Mouse (Mus musculus) cerebellum, postnatal 4 days (tissue): ENCODE measurements at regions not wholly inside any gene's neighbourhood (a gene's known extent, or its start where the extent isn't known, plus 50 kb on each side); places are given as distances from the start of the nearest gene placed in this dataset.
"Not testable (repeated sequence)": the region's sequence is repeated elsewhere in the genome, so short reads cannot be mapped to it uniquely, and the experiment has no call there.

Experiments
- DNase-seq, 2 experiments: peaks; one replicate each; pipeline ENCODE4 v3.0.0; 2022; ENCODE audit warnings: low spot score in 2 of 2, mixed read lengths in 1 of 2

GRCm38 (mm10) chr3:153144217-153144616, 162.2 kb upstream of the St6galnac5 start:
- peak in 1 of 2 experiments; percentile 35 for DNase-seq

- DNase-seq, result no peak
These were observed 158.9 kb upstream of the St6galnac5 start for GRCm38 (mm10) chr3:153140985-153141384.

GRCm38 (mm10) chr3:153125335-153125734, 143.3 kb upstream of the St6galnac5 start:
- DNase-seq, result no peak

GRCm38 (mm10) chr3:153121934-153122333, 139.9 kb upstream of the St6galnac5 start:
- no peak for DNase-seq

GRCm38 (mm10) chr3:153119142-153119541, 137.1 kb upstream of the St6galnac5 start:
- DNase-seq, result no peak

GRCm38 (mm10) chr3:153118643-153119042, 136.6 kb upstream of the St6galnac5 start:
- DNase-seq, result no peak

- no peak for DNase-seq
These were observed 123.5 kb upstream of the St6galnac5 start for GRCm38 (mm10) chr3:153105591-153105990.

- not testable (repeated sequence) for DNase-seq
These were observed 108.5 kb upstream of the St6galnac5 start for GRCm38 (mm10) chr3:153090572-153090971.

- peak; percentile 24 to 69 for DNase-seq
These were observed 103.2 kb upstream of the St6galnac5 start for GRCm38 (mm10) chr3:153085096-153085788.

GRCm38 (mm10) chr3:153084226-153085095, 102.4 kb upstream of the St6galnac5 start:
- peak; percentile 43 to 79 for DNase-seq

- DNase-seq, result no peak
These were observed 98.3 kb upstream of the St6galnac5 start for GRCm38 (mm10) chr3:153080371-153080770.

GRCm38 (mm10) chr3:153077846-153078703, 96.0 kb upstream of the St6galnac5 start:
- DNase-seq, result peak in 1 of 2 experiments; percentile 28

GRCm38 (mm10) chr3:153072200-153072919, 90.3 kb upstream of the St6galnac5 start:
- no peak for DNase-seq

GRCm38 (mm10) chr3:153071549-153071948, 89.5 kb upstream of the St6galnac5 start:
- DNase-seq, result no peak

- no peak for DNase-seq
These were observed 89.1 kb upstream of the St6galnac5 start for GRCm38 (mm10) chr3:153071123-153071522.

GRCm38 (mm10) chr3:153065890-153066289, 83.8 kb upstream of the St6galnac5 start:
- DNase-seq, result no peak

- DNase-seq, result no peak
These were observed 71.1 kb upstream of the St6galnac5 start for GRCm38 (mm10) chr3:153053163-153053562.

- DNase-seq, result no peak
These were observed 69.5 kb upstream of the St6galnac5 start for GRCm38 (mm10) chr3:153051566-153051965.

GRCm38 (mm10) chr3:153045328-153045727, 63.3 kb upstream of the St6galnac5 start:
- no peak for DNase-seq

- DNase-seq, result no peak
These were observed 51.9 kb upstream of the St6galnac5 start for GRCm38 (mm10) chr3:153033980-153034379.
